Mouse (Mus musculus): ENCODE measurements at regions not wholly inside any gene's neighbourhood (a gene's known extent, or its start where the extent isn't known, plus 50 kb on each side); places are given as distances from the start of the nearest gene placed in this dataset.
A peak's percentile ranks its signal among the peaks of the same experiment; 100 is the strongest.
"Not testable (repeated sequence)": the region's sequence is repeated elsewhere in the genome, so short reads cannot be mapped to it uniquely, and the experiment has no call there.

- peak; percentile 91 for ATAC-seq (replicated peaks; ENCODE audit: poor library complexity)
These were observed 542.8 kb downstream of the Zfp704 start for GRCm38 (mm10) chr3:9067048-9067447.

- no peak for ATAC-seq (replicated peaks; ENCODE audit: poor library complexity)
These were observed 543.5 kb downstream of the Zfp704 start for GRCm38 (mm10) chr3:9066374-9066773.

GRCm38 (mm10) chr3:9065892-9066291, 544.0 kb downstream of the Zfp704 start:
- ATAC-seq (replicated peaks; ENCODE audit: poor library complexity) = no peak

- peak; percentile 86 for ATAC-seq (replicated peaks; ENCODE audit: poor library complexity)
These were observed 545.4 kb downstream of the Zfp704 start for GRCm38 (mm10) chr3:9064266-9065031.

- ATAC-seq (replicated peaks; ENCODE audit: poor library complexity) = no peak
These were observed 546.2 kb downstream of the Zfp704 start for GRCm38 (mm10) chr3:9063662-9064061.

- no peak for ATAC-seq (replicated peaks; ENCODE audit: poor library complexity)
These were observed 548.5 kb downstream of the Zfp704 start for GRCm38 (mm10) chr3:9061396-9061795.

- ATAC-seq (replicated peaks; ENCODE audit: poor library complexity) = not testable (repeated sequence)
These were observed 552.2 kb downstream of the Zfp704 start for GRCm38 (mm10) chr3:9057703-9058102.

GRCm38 (mm10) chr3:9056846-9057245, 553.0 kb downstream of the Zfp704 start:
- no peak for ATAC-seq (replicated peaks; ENCODE audit: poor library complexity)

GRCm38 (mm10) chr3:9055780-9056179, 554.1 kb downstream of the Zfp704 start:
- no peak for ATAC-seq (replicated peaks; ENCODE audit: poor library complexity)
